Mouse (Mus musculus): ENCODE measurements at regions not wholly inside any gene's neighbourhood (a gene's known extent, or its start where the extent isn't known, plus 50 kb on each side); places are given as distances from the start of the nearest gene placed in this dataset.

GRCm38 (mm10) chr15:56139451-56139850 lies 1338.0 kb downstream of the Slc22a22 start:
- DNase-seq (ENCODE audit: low spot score in 2 of 2), result no peak

- no peak for DNase-seq (ENCODE audit: low spot score in 2 of 2)
These were observed 1340.9 kb downstream of the Slc22a22 start for GRCm38 (mm10) chr15:56136420-56136970.

GRCm38 (mm10) chr15:56128029-56128428 lies 1349.4 kb downstream of the Slc22a22 start:
- no peak for DNase-seq (ENCODE audit: low spot score in 2 of 2)

GRCm38 (mm10) chr15:56119287-56120065 lies 1357.9 kb downstream of the Slc22a22 start:
- no peak for DNase-seq (ENCODE audit: low spot score in 2 of 2)

DNA sequence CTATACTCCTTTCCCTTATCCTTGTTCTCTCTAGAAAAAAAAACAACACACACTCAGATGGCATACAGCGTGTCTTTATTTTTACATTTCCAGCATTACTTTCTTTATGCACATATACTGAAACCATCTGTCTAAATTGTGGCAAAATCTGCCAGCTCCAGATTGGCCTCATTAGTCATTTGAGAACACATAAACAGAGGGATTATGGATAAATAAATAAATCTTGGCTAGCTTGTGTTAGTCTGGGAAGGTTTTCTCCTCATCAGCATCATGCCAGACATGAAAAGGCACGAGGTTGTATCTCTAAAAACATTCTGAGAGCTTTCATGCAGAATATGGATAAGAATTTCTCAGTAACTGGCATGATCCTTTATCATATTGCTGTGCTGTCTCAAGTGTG lies 1369.1 kb downstream of the Slc22a22 start:
- DNase-seq (ENCODE audit: low spot score in 2 of 2), result no peak

GRCm38 (mm10) chr15:56107719-56108118 lies 1369.7 kb downstream of the Slc22a22 start:
- DNase-seq (ENCODE audit: low spot score in 2 of 2), result no peak

DNA sequence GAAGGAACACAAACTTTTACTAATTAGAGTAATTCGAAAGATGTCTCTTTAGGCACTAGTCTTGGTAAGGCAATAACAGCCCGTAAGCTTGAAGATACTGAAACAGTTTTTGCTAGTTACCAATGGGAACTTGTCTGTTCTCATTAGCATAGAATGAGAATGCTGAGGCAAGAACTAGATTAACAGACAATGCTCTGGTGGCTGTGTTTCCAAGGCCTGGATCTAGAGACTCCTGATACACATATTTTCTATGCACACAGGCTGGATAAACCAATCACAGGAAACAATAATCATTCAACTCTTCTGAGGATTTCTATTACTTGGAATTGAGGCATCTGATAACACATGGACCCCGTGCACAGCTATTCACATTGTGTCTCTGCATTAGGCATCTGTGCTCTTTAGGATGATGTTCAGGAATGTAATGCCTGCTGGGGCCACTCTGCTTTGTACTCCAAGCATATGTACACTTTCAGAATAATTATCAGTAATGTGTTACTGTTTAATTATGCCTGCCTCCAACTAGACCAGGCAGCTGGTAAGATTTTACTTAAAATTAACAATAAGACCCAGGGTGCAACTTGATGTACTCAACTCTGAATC lies 1377.2 kb downstream of the Slc22a22 start:
- no peak for DNase-seq (ENCODE audit: low spot score in 2 of 2)

- DNase-seq (ENCODE audit: low spot score in 2 of 2), result no peak
These were observed 1399.4 kb downstream of the Slc22a22 start for GRCm38 (mm10) chr15:56077838-56078567.

DNA sequence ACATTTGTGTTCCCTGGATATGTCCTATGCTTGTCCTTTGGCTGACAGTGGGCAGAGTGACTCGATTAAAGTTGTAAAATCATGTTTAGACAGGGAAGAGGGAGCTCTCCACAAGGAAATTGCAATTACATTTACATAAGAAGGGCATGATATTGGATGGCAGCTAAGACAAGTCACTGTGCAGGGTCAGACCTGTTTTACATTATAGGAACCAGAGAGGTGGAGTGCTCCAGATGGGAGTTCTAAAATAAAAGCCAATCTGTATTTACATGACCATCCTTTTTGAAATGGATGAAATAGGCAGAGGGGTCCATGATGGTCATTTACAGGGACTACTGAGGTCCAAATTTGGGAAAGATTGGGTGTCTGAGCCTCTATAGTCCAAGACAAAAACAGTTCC lies 1400.3 kb downstream of the Slc22a22 start:
- DNase-seq (ENCODE audit: low spot score in 2 of 2), result no peak

DNA sequence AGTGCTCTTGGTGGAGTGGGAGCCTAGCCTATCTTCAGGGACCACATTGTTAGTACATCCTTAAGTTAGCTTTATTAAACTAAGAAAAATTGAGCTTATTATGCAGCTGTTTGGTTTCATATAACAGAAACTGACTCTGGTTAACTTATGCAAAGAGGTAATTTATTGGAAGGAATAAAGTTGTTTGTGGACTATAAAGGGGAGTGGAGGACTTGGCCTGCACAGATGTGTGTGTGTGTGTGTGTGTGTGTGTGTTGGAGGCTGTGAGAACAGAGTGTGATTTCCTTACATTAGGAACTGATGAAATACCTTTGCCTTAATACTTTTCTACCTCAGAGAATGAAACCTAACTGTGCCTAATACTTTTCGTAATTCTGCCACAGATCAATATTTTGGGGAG lies 1400.7 kb downstream of the Slc22a22 start:
- no peak for DNase-seq (ENCODE audit: low spot score in 2 of 2)

DNA sequence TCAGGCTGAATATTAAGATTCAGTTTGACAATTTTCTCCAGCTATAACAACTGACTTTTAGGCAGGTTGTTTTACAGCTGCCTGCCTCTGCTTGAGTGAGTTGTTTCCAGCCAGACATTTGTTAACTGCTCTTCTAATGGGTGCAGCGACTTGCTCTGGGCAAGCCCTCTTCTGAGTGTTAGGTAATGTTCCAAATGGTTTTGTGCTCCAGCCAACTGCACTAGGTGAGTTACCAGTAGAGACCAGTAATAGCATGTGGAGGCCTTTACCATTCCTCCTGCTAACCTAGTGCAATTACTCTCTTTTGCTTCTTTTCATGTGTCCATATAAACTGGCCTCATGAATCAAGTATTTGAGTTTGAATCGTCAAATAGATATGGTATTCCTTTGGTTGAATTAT lies 1407.9 kb downstream of the Slc22a22 start:
- no peak for DNase-seq (ENCODE audit: low spot score in 2 of 2)

- DNase-seq (ENCODE audit: low spot score in 2 of 2), result no peak
These were observed 1410.2 kb downstream of the Slc22a22 start for GRCm38 (mm10) chr15:56067214-56067613.

GRCm38 (mm10) chr15:56066540-56066939 lies 1410.9 kb downstream of the Slc22a22 start:
- DNase-seq (ENCODE audit: low spot score in 2 of 2), result no peak

- no peak for DNase-seq (ENCODE audit: low spot score in 2 of 2)
These were observed 1411.4 kb downstream of the Slc22a22 start for GRCm38 (mm10) chr15:56065872-56066534.

DNA sequence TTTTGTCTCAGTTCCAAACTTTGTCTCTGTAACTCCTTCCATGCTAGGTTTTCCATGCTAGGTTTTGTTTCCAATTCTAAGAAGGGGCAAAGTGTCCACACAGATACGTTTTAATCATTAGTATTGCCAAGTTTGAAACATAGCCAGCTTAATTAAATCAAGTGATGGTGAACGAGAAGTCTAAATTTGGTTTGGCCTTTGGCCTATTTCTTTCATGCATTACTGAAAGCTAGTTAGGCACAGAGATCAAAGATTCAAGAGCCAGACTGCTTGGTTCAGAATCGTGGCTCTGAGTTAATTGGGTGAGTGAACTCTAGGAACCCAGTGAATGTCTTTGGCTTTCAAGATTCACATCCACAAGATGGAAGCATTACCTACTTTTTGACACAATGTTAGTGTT lies 1414.8 kb downstream of the Slc22a22 start:
- DNase-seq (ENCODE audit: low spot score in 2 of 2), result no peak

GRCm38 (mm10) chr15:56061326-56061725 lies 1416.1 kb downstream of the Slc22a22 start:
- no peak for DNase-seq (ENCODE audit: low spot score in 2 of 2)

DNA sequence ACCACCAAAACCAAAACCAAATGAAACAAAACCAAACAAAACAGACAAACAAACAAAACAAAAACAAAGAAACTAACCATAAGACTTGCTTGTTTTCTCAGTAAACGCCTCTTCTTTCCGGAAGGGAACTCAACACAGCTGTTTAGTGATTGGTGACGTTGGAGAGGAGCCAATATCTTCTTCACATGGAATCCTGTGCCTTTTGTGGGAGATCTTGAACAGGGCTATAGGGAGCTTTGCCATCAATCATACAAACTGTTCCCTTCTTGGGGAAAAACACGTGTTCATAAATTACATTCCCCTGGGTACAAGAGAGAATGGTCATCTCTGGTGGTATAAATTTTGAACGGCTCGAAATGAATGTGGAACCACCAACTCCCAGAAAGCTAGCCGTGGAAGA lies 1426.7 kb downstream of the Slc22a22 start:
- no peak for DNase-seq (ENCODE audit: low spot score in 2 of 2)

- no peak for DNase-seq (ENCODE audit: low spot score in 2 of 2)
These were observed 1429.6 kb downstream of the Slc22a22 start for GRCm38 (mm10) chr15:56047832-56048231.

DNA sequence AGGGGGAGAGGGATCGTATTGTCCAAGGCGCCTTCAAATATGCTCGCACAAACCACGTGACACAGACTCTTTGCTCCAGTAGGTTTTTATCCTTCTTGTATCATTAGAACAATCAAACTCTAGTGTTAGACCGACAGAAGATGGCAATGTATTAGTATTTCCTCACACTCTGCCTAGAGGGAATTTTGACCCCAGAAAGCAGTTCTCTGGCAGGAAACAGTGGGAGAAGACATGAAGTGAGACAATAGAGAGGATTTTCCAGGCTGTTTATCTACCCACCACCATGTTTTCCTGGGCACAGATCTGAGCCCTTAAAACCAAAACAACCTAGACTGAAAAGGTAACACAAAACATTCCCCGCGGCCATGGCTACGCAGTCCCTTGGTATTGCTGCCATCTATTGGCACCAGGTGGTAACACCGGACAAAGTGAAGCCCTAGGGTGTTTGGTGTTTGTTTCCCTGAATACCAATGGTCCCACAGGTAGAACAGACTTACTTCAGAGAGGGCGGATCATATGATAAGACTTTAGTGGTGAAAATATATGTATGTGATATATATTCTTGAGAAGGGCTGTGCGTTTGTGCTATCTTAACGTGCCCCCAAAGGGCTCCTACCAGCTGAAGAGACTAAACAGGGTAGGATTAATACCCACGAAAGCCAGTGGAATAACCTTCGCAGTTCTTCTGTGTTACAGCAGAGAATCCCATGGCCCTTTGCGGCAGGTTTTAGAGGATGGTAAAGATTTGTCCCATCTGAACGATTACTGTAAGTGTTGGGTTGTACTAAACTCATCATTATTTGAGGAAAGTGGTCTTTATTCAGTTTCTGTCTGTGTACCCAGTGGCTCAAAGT lies 1430.5 kb downstream of the Slc22a22 start:
- peak; percentile 48 to 56 for DNase-seq (ENCODE audit: low spot score in 2 of 2)

DNA sequence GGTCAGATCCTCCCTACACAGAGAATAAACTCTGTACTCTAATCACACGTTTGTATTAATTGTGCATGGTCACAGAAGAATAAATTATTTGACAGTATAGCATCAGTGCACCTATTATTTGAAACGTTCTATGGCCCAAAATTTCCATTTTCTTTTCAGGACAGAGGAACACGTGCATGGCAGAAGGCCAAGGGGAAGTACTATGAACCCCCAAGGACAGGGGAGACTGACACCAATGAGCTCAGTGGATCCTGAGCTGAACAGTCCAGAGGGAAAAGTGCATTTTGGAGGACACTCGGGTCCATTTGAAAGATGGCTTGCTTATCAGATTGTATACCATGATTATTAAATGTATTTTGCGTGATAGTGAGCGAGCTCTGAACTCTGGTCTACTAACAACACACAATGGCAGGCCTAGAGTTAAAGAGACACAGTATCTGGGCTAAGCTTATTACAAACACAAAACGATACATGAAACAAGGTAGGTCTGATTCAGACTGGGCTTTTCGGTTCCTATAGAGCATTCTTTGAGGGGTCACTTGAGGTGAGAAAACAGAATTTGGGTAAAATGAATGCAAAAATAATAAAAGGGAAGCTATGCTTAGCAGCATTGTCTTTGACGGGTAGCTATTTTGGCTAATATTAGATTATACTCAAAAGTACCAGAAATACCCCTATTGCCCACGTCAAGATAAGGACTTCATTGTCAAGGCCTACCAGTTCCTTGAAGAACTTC lies 1431.7 kb downstream of the Slc22a22 start:
- DNase-seq (ENCODE audit: low spot score in 2 of 2), result no peak
